Mouse (Mus musculus): Measurements from ENCODE around the gene Top1. TPM values are rescaled to one million over a fixed set of nuclear protein-coding genes. Genes with fewer than 3 reads are reported as not detected.

The Top1 gene
- total and polyA plus RNA-seq, 3 experiments, result 89.8 to 312 (median 91.3) TPM

DNA sequence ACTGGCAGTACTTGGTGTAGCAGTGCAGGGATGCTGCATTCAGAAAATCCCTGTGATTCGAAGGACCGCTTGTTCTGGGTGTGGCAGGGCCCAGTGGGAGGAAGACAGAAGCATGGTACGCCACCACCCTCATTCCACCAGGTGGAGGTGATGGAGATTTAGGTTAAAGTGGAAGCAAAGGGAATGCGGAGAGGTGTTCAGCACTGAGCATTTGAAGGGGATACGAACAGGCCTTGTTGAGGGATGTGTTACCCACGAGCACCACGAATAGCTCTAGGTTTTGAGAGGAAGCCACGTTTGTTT, 16.2 kb upstream of the Top1 start:
- Histone ChIP-seq H3K4me1 (ENCODE audit: control insufficient read depth in 1 of 2, insufficient read depth in 2 of 2) (peaks cover 18 to 44% of the 10 kb centered on the region in 2 experiments), H3K27me3 (replicated peaks) (no peaks in the 10 kb centered on the region), H3K9ac (ENCODE audit: insufficient read depth, low read depth) (no peak overlapping the region), H3K79me2 (replicated peaks; ENCODE audit: control insufficient read depth, extremely low read depth, insufficient read depth, poor library complexity, severe bottlenecking) (no peaks in the 10 kb centered on the region), H3K36me3 (replicated peaks in 1 of 2; ENCODE audit: control insufficient read depth in 1 of 2, insufficient read depth in 1 of 2, low read length in 1 of 2) (peaks cover 0 to 2% of the 10 kb centered on the region in 2 experiments), H3K4me2 (ENCODE audit: insufficient read depth, low read depth, poor library complexity, severe bottlenecking) (no peak overlapping the region), H3K27ac (ENCODE audit: insufficient read depth, low read depth) (peak overlapping the region; percentile 54), H3K9me3 (replicated peaks; ENCODE audit: low read length) (peaks cover 7% of the 10 kb centered on the region), H3K4me3 (replicated peaks in 1 of 3; ENCODE audit: low read depth in 2 of 3, low read length in 2 of 3, poor library complexity in 1 of 3) (no peak overlapping the region)
- no peak for DNase-seq (ENCODE audit: extremely low read depth)
- in situ Hi-C loops (cut with MboI; ENCODE audit: low pct_ligation_motif_present, low pct_unique_long_range_greater_than_20kb, low sequenced_read_pairs), result no loop called here
- TF ChIP-seq ELF1 (IDR thresholded peaks at IDR 0.05; ENCODE audit: low read depth, low read length), result no peak
- dilution Hi-C loops (cut with MboI; ENCODE audit: extremely low pct_ligation_motif_present, extremely low pct_unique_long_range_greater_than_20kb, low sequenced_read_pairs), result no loop called here

DNA sequence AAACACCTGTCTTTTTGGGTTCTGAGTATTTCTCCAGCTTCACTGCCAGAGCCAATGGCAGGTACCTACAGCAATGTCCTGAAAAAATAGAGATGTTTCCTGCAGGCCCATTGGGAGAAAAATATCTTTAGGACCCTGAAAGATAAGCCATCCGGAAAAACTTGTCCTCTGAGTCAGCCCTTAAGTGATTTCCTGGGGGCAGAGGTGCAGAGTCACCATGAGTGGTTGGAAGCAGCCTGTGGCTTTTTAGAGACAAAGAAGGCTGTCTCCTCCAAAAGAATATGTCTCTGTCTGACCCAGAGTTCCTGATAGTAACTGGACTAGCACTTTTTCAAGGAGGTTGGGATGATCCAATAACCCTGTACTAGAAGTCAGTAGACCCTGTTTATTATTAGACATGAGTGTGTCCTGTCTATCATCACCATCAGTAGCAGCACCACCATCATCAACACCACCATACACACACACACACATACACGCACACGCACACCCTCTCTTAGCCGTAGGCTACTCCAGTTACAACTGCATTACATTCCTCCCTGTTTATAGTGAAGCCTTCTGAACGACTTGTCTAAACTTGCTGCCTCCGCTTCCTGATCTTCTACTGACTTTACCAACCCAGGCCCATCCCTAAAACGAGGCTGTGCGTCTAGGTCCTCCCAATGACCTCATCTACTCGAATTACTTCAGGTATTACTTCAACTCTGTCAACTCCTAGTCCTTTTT, 14.7 kb upstream of the Top1 start:
- H3K4me1 ChIP-seq (ENCODE audit: control insufficient read depth in 1 of 2, insufficient read depth in 2 of 2), result peaks cover 11 to 28% of the 10 kb centered on the region in 2 experiments
- H3K79me2 ChIP-seq (replicated peaks; ENCODE audit: control insufficient read depth, extremely low read depth, insufficient read depth, poor library complexity, severe bottlenecking), result no peaks in the 10 kb centered on the region
- no peak overlapping the region for H3K27ac ChIP-seq (ENCODE audit: insufficient read depth, low read depth)
- H3K4me3 ChIP-seq (replicated peaks in 1 of 3; ENCODE audit: low read depth in 2 of 3, low read length in 2 of 3, poor library complexity in 1 of 3), result no peak overlapping the region
- peaks cover 7% of the 10 kb centered on the region for H3K9me3 ChIP-seq (replicated peaks; ENCODE audit: low read length)
- dilution Hi-C loops (cut with MboI; ENCODE audit: extremely low pct_ligation_motif_present, extremely low pct_unique_long_range_greater_than_20kb, low sequenced_read_pairs) (no loop called here), in situ Hi-C loops (cut with MboI; ENCODE audit: low pct_ligation_motif_present, low pct_unique_long_range_greater_than_20kb, low sequenced_read_pairs) (no loop called here)
- peaks cover 0 to 2% of the 10 kb centered on the region in 2 experiments for H3K36me3 ChIP-seq (replicated peaks in 1 of 2; ENCODE audit: control insufficient read depth in 1 of 2, insufficient read depth in 1 of 2, low read length in 1 of 2)
- no peak overlapping the region for H3K4me2 ChIP-seq (ENCODE audit: insufficient read depth, low read depth, poor library complexity, severe bottlenecking)
- no peak for DNase-seq (ENCODE audit: extremely low read depth)
- no peaks in the 10 kb centered on the region for H3K27me3 ChIP-seq (replicated peaks)
- TF ChIP-seq MXI1 (IDR thresholded peaks at IDR 0.05; ENCODE audit: low read depth, low read length), result no peak
- no peak for TF ChIP-seq USF2 (conservative IDR thresholded peaks at IDR 0.05; ENCODE audit: low read depth, low read length)
- no peak for TF ChIP-seq MAFK (IDR thresholded peaks at IDR 0.05; ENCODE audit: insufficient replicate concordance, low read length)
- no peak for TF ChIP-seq MAZ (IDR thresholded peaks at IDR 0.05; ENCODE audit: low read depth, low read length)
- no peak for TF ChIP-seq MEF2A (IDR thresholded peaks at IDR 0.05; ENCODE audit: borderline replicate concordance, low read depth, low read length)
- no peak for TF ChIP-seq HCFC1 (IDR thresholded peaks at IDR 0.05; ENCODE audit: low read depth, low read length)
- no peak for TF ChIP-seq RAD21 (IDR thresholded peaks at IDR 0.05; ENCODE audit: low read depth, low read length)
- TF ChIP-seq POLR2AphosphoS2 (IDR thresholded peaks at IDR 0.05; ENCODE audit: low read depth, low read length), result no peak
- no peak for TF ChIP-seq NRF1 (IDR thresholded peaks at IDR 0.05; ENCODE audit: low read depth, low read length)
- TF ChIP-seq CTCF (conservative IDR thresholded peaks at IDR 0.05 in 1 of 2, IDR thresholded peaks at IDR 0.05 in 1 of 2; ENCODE audit: low read depth in 2 of 2, low read length in 2 of 2), result no peak
- H3K9ac ChIP-seq (ENCODE audit: insufficient read depth, low read depth), result no peak overlapping the region

DNA sequence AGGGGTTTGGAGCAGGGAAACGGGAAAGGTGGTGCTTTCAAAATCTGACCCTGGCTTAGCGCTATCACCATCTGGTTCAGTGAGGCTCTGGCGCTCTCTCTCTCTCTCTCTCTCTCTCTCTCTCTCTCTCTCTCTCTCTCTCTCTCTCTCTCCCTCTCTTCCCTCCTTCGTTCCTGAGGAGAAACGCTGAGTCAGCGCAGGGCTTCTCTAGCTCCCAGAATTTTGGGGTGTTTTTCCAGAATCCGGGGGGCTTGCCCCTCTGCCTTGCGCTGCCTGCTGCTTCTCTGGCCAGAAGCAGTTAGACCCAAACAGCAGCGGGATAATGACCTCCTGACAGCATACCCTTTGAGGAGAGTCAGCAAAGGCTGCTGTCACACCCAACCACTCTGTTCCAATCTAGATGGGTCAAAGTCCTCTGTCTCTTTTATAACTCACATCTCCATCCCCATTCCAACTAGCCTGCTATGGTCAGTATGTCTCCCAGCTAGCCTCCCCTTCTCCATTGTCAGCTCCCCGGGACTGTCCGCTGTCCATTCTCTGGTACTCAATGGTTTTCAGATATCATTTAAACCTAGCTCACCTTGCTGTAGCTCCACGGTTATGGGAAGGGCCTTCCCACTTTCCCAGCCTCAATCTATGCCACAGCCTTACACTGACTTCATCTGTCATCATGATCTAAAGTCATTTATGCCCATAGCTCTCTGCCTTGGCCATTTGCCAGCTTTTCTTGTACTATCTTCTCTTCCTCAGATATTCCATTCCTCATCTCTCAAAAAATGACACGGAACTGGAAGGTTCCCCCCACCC, 5.6 kb upstream of the Top1 start:
- Histone ChIP-seq H3K9me3 (replicated peaks; ENCODE audit: low read length) (peaks cover 7% of the 10 kb centered on the region), H3K4me3 (replicated peaks in 1 of 3; ENCODE audit: low read depth in 2 of 3, low read length in 2 of 3, poor library complexity in 1 of 3) (no peak overlapping the region), H3K79me2 (replicated peaks; ENCODE audit: control insufficient read depth, extremely low read depth, insufficient read depth, poor library complexity, severe bottlenecking) (no peaks in the 10 kb centered on the region), H3K9ac (ENCODE audit: insufficient read depth, low read depth) (no peak overlapping the region), H3K4me1 (ENCODE audit: control insufficient read depth in 1 of 2, insufficient read depth in 2 of 2) (peaks cover 0 to 5% of the 10 kb centered on the region in 2 experiments; a peak in 1 of 4 replicates), H3K27ac (ENCODE audit: insufficient read depth, low read depth) (no peak overlapping the region), H3K27me3 (replicated peaks) (no peaks in the 10 kb centered on the region), H3K4me2 (ENCODE audit: insufficient read depth, low read depth, poor library complexity, severe bottlenecking) (no peak overlapping the region), H3K36me3 (replicated peaks in 1 of 2; ENCODE audit: control insufficient read depth in 1 of 2, insufficient read depth in 1 of 2, low read length in 1 of 2) (no peaks in the 10 kb centered on the region)
- dilution Hi-C loops (cut with MboI; ENCODE audit: extremely low pct_ligation_motif_present, extremely low pct_unique_long_range_greater_than_20kb, low sequenced_read_pairs) (no loop called here), in situ Hi-C loops (cut with MboI; ENCODE audit: low pct_ligation_motif_present, low pct_unique_long_range_greater_than_20kb, low sequenced_read_pairs) (no loop called here)
- DNase-seq (ENCODE audit: extremely low read depth), result no peak
- peak; percentile 78; the same call in 1 of the 2 replicates for TF ChIP-seq MAFK (IDR thresholded peaks at IDR 0.05; ENCODE audit: insufficient replicate concordance, low read length)
- no peak for TF ChIP-seq ELF1 (IDR thresholded peaks at IDR 0.05; ENCODE audit: low read depth, low read length)

Measured in CH12.LX (cell line).